Mouse (Mus musculus) heart, postnatal 36 days (tissue): Measurements from ENCODE around the gene Gm20388. TPM values are rescaled to one million over a fixed set of nuclear protein-coding genes. Genes with fewer than 3 reads are reported as not detected.

Experiments
- DNase-seq, 2 experiments: peaks; one replicate each; pipeline ENCODE4 v3.0.0; 2021 to 2022
- intact Hi-C: fragments of 180-260 bp; cut with DNase I; formaldehyde crosslinking; loops from one replicate; pipeline ENCODE4 v1.15.1; 2025
- total RNA-seq, 2 experiments: library from RNA; stranded (reverse); gene quantifications; 2 replicates each; pipeline ENCODE4 v1.2.3; 2021

The Gm20388 gene
- total RNA-seq, 2 experiments from 2014 or later = 3.5 to 4.9 TPM

GRCm38 (mm10) chr8:122912150-122912549 is 3001.5 kb downstream of the Gm20388 start:
- intact Hi-C loops = no loop called here
- DNase-seq = no peak

- no peak for DNase-seq
- intact Hi-C loops = no loop called here
Observed at GRCm38 (mm10) chr8:122912871-122913270, 3002.2 kb downstream of the Gm20388 start.

- intact Hi-C loops = no loop called here
- DNase-seq = no peak
Observed at GRCm38 (mm10) chr8:122916766-122917165, 3006.1 kb downstream of the Gm20388 start.

- peak; percentile 44 to 65 for DNase-seq
- intact Hi-C loops = no loop called here
Observed at GRCm38 (mm10) chr8:122917531-122918392, 3007.1 kb downstream of the Gm20388 start.

GRCm38 (mm10) chr8:122918438-122919107 is 3007.9 kb downstream of the Gm20388 start:
- intact Hi-C loops = no loop called here
- DNase-seq = no peak

- DNase-seq = no peak
- intact Hi-C loops = no loop called here
Observed at GRCm38 (mm10) chr8:122920890-122921289, 3010.2 kb downstream of the Gm20388 start.

- intact Hi-C loops = no loop called here
- no peak for DNase-seq
Observed at GRCm38 (mm10) chr8:122922945-122923344, 3012.3 kb downstream of the Gm20388 start.

- intact Hi-C loops = no loop called here
- no peak for DNase-seq
Observed at GRCm38 (mm10) chr8:122923431-122924090, 3012.9 kb downstream of the Gm20388 start.

GRCm38 (mm10) chr8:122924091-122924490 is 3013.4 kb downstream of the Gm20388 start:
- intact Hi-C loops = no loop called here
- no peak for DNase-seq

- DNase-seq = no peak
- intact Hi-C loops = no loop called here
Observed at GRCm38 (mm10) chr8:122925939-122926722, 3015.5 kb downstream of the Gm20388 start.

GRCm38 (mm10) chr8:122926782-122927181 is 3016.1 kb downstream of the Gm20388 start:
- intact Hi-C loops = no loop called here

GRCm38 (mm10) chr8:122927841-122928240 is 3017.2 kb downstream of the Gm20388 start:
- no peak for DNase-seq
- intact Hi-C loops = no loop called here

More at GRCm38 (mm10) chr8:122926782-122927181, 3016.1 kb downstream of the Gm20388 start:
- DNase-seq = no peak

GRCm38 (mm10) chr8:122928631-122929224 is 3018.1 kb downstream of the Gm20388 start:
- intact Hi-C loops = no loop called here
- DNase-seq = no peak

GRCm38 (mm10) chr8:122931834-122932560 is 3021.4 kb downstream of the Gm20388 start:
- no peak for DNase-seq
- intact Hi-C loops = no loop called here

- intact Hi-C loops = no loop called here
- DNase-seq = no peak
Observed at GRCm38 (mm10) chr8:122932561-122932959, 3021.9 kb downstream of the Gm20388 start.

GRCm38 (mm10) chr8:122933973-122934372 is 3023.3 kb downstream of the Gm20388 start:
- intact Hi-C loops = no loop called here

GRCm38 (mm10) chr8:122935118-122935517 is 3024.5 kb downstream of the Gm20388 start:
- DNase-seq = no peak
- intact Hi-C loops = no loop called here

More at GRCm38 (mm10) chr8:122933973-122934372, 3023.3 kb downstream of the Gm20388 start:
- no peak for DNase-seq

- DNase-seq = no peak
- intact Hi-C loops = no loop called here
Observed at GRCm38 (mm10) chr8:122935912-122936311, 3025.3 kb downstream of the Gm20388 start.

- no peak for DNase-seq
- intact Hi-C loops = no loop called here
Observed at GRCm38 (mm10) chr8:122937545-122938053, 3027.0 kb downstream of the Gm20388 start.
